Mouse (Mus musculus) heart, postnatal 25 days (tissue): ENCODE data around the gene Kifc1. TPM values are rescaled to one million over a fixed set of nuclear protein-coding genes. Genes with fewer than 3 reads are reported as not detected.

Experiments used
- DNase-seq: peaks from one replicate; pipeline ENCODE4 v3.0.0; 2022; ENCODE audit warnings: low spot score
- intact Hi-C: fragments of 180-260 bp; cut with DNase I; formaldehyde crosslinking; loops from one replicate; pipeline ENCODE4 v1.15.1; 2025
- total RNA-seq, 2 experiments: library from RNA; stranded (reverse); gene quantifications; 2 replicates each; pipeline ENCODE4 v1.2.3; 2021

The Kifc1 gene
- total RNA-seq, result 1 to 10 TPM; 1.4 to 1.8 TPM

DNA sequence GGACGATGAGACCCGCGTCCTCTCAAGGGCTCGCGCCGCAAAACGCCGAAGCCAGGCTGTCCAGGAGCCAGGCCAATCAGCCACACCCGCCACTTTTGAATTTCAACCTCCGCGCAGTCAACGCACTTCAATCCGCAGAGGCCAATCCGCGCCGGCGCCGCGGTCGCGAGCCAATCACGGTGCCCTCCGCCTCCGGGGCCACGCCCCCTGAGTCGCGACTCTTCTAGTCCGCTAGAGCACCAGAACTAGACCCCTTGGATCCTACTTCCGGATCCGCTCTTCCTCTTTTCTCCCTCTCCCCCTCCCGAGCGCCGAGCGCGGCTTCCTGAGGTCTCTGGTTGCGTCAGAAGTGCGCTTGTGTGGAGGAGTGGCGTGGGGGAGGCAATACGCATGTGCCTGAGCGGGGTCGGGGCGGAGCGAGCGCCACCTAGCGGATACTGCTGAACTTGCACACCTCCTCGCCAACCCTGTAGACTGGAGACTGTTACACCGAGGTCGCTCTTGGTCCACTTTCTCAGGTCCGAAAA lies at the start of gene Kifc1:
Gene Kifc1, minus strand, starts transcription at position 129 of the 527 bp plus-strand sequence.
- DNase-seq, result peak; percentile 99
- intact Hi-C loops, result no loop called here

GRCm38 (mm10) chr17:33938783-33939182 lies 48.3 kb upstream of the Kifc1 start:
- no peak for DNase-seq
- intact Hi-C loops, result no loop called here

- intact Hi-C loops, result no loop called here
- DNase-seq, result no peak
These were observed 46.5 kb upstream of the Kifc1 start for GRCm38 (mm10) chr17:33936993-33937392.

- intact Hi-C loops, result no loop called here
- DNase-seq, result no peak
These were observed 45.1 kb upstream of the Kifc1 start for GRCm38 (mm10) chr17:33935422-33936055.

DNA sequence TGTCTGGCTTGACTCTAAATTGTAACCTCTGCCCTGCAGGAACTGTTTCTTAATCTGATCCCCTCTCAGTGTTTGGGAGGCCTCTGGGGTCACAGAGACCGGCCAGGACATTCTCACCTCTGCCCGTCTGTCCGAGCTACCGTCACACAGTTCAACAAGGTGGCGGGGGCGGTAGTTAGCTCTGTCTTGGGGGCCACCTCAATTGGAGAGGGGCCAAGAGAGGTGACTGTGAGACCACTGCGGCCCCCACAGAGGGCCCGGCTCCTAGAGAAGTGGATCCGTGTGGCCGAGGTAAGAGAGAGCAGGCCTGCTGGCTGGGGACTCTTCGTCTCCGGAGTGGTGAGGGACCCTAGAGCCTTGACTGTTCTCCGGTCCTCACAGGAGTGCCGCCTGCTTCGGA lies 42.5 kb upstream of the Kifc1 start:
- intact Hi-C loops, result no loop called here
- no peak for DNase-seq

- intact Hi-C loops, result no loop called here
- DNase-seq, result no peak
These were observed 42.0 kb upstream of the Kifc1 start for GRCm38 (mm10) chr17:33932448-33932847.

DNA sequence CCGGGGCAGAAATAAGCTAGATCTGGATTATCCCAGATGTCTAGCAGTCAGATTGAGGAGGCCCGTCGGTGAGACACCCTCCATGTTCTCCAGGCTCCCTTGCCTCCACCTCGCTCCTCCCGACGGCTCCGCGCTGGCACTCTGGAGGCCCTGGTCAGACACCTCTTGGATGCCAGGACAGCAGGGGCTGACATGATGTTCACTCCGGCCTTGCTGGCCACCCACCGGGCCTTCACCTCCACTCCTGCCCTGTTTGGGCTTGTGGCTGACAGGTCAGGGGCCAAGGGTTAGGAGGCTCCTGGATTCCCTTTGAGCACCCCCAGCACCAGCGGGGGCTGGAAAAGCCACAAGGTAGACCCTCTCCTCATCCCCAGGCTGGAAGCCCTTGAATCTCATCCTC lies 41.5 kb upstream of the Kifc1 start:
- intact Hi-C loops, result no loop called here
- no peak for DNase-seq

DNA sequence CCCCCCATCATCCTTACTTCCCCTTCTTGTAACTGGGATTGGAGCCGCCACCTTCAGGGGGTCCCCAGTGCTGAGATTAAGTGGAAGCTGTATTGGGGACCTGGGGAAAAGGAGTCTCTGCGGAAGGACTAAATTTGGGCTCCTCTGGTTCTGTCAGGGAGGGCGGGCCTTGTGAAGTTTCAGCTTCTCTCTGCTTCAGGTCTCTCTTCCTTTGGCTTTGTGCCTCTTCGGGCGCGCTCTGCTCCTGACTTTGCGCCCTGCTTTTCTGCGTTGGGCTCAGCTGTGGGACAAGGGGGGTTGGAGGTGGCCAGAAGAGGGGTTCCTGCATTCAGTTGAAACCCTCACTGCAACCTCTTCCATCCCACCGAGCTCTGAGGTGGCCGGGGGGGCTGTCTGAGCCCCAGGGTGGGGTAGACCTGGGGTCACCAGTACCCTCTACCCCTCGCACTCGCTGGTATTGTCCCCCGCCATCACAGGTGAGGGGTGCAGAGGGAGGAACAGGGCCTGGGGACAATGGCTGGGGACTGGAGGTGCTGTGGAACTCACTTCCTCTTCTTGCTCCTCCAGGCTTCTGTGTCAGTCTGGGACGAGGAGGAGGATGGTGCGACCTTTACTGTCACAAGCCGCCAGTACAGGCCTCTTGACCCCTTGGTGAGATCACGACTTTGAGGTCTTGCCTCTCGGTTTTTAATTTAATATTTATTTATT lies 40.9 kb upstream of the Kifc1 start:
- intact Hi-C loops, result no loop called here
- DNase-seq, result no peak

DNA sequence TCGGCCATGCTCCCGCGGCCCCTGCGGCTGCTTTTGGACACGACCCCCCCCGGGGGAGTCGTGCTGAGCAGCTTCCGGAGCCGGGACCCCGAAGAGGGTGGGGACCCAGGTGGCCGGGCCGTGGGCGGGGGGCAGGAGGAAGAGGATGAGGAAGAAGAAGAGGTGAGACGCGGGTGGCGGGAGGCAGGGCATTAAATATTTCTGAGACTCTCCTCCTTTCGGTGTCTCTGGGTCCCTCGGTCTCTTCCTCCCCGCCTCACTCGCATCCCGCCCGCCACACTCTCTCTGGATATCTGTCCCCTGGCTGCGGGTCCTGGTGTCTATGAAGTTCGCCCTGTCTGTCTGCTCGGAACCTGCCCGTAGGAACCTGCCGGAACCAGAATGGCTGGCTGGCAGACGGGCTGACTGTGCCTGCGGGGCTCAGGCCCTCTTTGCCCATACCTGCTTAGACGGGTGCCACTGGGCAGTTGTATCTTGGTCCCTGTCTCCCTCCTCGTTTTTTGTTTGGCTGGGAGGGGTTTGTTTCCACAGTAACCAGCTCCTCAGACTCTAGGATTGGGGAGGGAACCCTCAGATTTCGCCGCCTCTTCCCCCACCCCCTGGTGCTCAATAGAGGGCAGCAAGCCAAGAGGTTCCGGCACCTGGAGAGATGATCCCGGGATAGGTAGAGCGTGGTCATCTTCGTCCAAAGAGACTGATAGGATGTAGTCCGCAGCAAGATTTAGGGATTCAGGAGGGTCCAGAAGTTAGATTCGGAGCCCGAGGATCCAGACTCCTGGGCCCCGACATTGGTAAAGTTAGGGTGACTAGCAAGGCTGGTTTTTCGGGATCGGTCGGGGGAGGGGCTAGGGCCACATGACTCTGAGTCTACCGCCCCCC lies 40.1 kb upstream of the Kifc1 start:
- DNase-seq, result peak; percentile 35
- intact Hi-C loops, result no loop called here

GRCm38 (mm10) chr17:33929371-33930279 lies 39.2 kb upstream of the Kifc1 start, which contains the start of gene Rgl2:
Rgl2 (plus strand) TSS chr17:33929543.
- intact Hi-C loops, result no loop called here
- peak; percentile 73 for DNase-seq

- no peak for DNase-seq
- intact Hi-C loops, result no loop called here
These were observed 37.9 kb upstream of the Kifc1 start for GRCm38 (mm10) chr17:33928251-33928947.

- DNase-seq, result no peak
- intact Hi-C loops, result no loop called here
These were observed 35.9 kb upstream of the Kifc1 start for GRCm38 (mm10) chr17:33926207-33926932.

DNA sequence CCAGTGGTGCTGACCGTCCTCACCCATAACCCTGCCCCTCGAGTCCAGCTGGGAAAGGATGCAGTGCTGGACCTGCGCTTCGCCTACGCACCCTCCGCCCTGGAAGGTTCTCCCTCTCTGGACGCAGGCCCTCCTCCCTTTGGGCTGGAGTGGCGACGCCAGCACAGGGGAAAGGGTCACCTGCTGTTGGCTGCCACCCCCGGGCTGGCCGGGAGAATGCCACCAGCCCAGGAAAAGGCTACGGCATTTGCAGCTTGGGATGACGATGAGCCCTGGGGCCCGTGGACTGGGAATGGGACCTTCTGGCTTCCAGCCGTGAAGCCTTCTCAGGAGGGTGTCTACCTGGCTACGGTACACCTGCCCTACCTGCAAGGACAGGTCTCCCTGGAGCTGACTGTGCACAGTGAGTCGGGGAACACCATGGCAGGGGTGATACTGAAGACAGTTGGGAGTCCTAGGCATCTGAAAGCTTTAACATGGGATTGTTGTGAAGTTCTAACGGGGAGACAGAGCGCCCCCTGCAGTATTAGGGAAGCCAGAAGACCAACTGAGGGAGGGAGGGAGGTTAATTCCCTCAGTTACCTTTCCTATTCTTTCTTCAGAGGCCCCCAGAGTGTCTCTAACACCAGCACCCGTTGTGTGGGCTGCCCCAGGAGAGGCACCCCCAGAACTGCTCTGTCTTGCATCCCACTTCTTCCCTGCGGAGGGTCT lies 35.1 kb upstream of the Kifc1 start:
- intact Hi-C loops, result no loop called here

GRCm38 (mm10) chr17:33924577-33925283 lies 34.3 kb upstream of the Kifc1 start:
- intact Hi-C loops, result no loop called here
- DNase-seq, result no peak

More for the DNA sequence above, 35.1 kb upstream of the Kifc1 start:
- no peak for DNase-seq

DNA sequence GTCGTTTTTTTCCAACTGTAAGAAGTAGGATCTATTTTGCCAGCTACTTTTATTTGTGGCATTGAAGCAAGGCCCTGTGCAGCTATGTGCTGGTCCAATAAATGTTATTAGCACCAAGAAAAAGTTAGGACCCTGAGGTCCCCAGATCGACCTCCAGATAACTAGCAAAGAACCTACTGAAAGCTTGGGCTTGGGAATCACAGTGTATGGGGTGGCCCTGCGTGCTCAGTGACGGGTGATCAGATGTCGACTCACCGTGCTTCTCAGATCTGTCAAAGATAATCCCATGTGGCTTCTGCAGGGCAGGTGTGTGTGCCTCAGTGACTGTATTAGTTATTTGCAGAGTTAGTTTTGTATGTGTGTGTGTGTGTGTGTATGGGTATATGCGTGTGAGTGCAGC lies 30.9 kb upstream of the Kifc1 start:
- intact Hi-C loops, result loop anchor here (2.0 kb wide), 1 partner anchor 25 kb away; no protein-coding TSS in a partner anchor

DNA sequence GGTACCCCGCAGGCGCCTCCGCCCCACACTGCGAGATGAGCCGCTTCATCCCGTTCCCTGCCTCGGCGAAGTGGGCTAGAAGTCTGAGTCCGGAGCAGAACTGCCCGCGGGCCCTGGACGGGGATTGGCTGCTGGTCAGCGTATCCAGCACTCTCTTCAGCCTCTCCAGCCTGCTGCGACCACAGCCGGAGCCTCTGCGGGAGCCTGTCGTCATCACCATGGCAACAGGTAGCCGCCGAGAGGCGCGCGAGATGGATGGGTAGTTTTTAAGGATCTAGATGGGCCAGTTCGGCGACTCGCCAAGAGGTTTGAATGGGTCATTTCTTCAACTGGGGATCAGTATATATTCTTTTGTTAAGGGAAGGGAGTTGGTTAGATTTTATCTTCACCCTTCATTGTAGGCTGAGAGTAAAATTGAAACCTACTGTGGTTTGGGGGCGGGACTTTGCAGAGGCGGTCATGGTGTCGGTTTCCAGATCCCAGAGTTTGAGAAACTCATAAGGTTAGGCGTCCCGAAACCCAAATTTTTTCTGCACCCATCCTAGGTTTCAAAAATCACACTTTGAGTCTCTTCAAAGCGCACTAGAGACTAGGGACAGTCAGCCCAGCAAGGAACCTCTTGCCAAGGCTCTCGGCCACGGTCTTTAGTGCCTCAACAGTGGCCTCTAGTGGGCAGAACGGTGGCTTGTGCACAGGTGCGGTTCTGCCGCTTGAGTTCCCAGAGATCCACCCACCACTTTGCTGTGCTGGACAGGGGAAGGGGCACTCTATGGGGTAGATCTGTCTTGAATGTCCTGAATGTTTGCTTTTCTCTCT lies 30.0 kb upstream of the Kifc1 start:
- intact Hi-C loops, result loop anchor here (2.0 kb wide), 1 partner anchor 24 kb away; no protein-coding TSS in a partner anchor

More for the DNA sequence above, 30.9 kb upstream of the Kifc1 start:
- DNase-seq, result no peak

More for the DNA sequence above, 30.0 kb upstream of the Kifc1 start:
- DNase-seq, result peak; percentile 68
